Mouse (Mus musculus): ENCODE data around the gene Twist1.

The Twist1 gene

GRCm38 (mm10) chr12:33966490-33967415, 9.3 kb downstream of the Twist1 start:
- in situ Hi-C loops (cut with MboI, MseI), result no loop called here

- in situ Hi-C loops (cut with MboI, MseI), result no loop called here
These were observed 10.0 kb downstream of the Twist1 start for GRCm38 (mm10) chr12:33967514-33967913.

DNA sequence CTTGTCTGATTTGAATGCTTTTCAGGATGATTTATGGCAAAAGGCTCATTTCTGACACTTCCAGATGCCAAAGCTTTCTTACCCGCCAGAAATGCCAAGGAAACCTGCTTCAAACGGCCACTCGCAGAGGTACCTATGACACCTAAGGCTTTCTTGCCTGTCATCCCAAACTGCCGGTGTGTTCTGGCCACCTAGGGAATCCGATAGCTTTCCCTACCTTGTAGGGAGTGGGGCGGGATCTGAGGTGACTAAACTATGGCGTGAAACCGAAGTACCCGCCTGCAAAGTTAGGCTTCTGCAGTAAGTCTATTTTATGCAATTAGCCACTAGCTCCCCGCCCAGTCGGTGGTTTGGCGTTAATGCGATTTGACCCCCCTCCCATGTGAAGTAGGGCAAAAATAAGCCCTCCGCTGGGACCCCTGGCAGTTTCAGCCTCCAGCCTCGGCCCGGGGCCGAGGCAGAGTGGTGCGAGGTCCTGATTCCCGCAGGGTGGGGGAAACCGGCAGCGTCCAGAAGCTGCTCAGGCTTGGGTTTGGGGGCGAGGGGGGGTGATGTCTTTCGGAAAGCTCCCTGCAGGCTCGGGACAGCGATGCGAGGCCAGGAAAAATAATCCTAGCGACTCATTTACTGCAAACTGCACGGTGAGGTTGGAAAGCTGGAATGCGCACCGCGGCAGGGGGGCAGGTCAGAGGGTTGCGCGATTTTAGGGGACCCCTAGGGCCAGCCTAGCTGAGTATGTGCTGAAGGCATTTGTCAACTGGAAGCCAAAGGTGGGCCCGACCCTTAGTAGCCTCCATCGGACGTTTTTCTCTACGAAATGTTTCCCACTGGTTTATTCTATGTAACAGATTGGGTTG, 10.8 kb downstream of the Twist1 start:
- in situ Hi-C loops (cut with MboI, MseI), result no loop called here

- in situ Hi-C loops (cut with MboI, MseI), result no loop called here
These were observed 11.4 kb downstream of the Twist1 start for GRCm38 (mm10) chr12:33968898-33969178.

DNA sequence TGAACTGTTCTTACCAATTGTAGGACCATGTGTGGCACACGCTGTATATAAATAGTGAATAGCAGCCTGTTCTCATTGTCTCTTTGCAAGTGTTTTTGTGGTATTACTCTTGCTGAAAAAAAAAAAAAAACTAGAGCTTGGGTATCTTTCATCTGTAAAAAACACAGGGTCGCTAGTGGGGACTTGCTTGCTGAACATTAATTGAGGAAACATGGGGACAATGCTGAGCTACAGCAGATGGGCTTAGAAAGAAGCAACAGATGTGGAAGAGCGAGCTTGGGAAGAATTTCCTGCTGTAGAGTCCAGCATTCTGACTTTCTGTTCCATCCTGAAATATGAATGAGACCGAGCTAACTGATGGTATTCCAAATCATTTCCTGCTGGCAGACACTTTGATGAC, 22.7 kb downstream of the Twist1 start:
- in situ Hi-C loops (cut with MboI, MseI), result no loop called here

DNA sequence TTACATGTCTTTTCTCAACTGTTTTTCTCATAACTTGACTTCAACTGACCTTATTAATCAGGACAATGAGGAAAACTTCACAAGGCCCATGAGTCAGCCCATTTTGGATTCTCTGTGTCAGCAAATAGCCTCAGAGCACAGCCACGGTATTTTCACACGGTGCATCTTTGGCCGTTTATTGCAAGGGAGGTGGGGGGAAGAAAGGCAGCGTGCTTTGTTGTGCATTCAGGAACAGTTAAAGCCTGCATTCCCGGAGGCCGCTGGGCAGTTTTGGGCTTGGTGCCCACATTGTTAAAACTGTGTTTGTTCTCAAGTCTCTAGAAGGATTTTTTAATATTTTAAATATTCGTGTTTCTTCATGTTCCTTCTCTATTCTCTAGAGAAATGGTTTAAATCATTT, 24.0 kb downstream of the Twist1 start:
- in situ Hi-C loops (cut with MboI, MseI), result no loop called here

- in situ Hi-C loops (cut with MboI, MseI), result no loop called here
These were observed 35.7 kb downstream of the Twist1 start for GRCm38 (mm10) chr12:33993127-33993526.
